Comparison of ENCODE assay signal across 25 mouse cellular contexts in genomic region chr12:59188086-59188682, GRCm38 (mm10). TPM values are rescaled to one million over a fixed set of nuclear protein-coding genes. Genes with fewer than 3 reads are reported as not detected.
A peak's percentile ranks its signal among the peaks of the same experiment; 100 is the strongest.
DNase-seq lines count a peak whose midpoint lies in the region; ATAC-seq lines count a peak whose summit lies in the region.
"Had no signal": no experiment of that assay in that cellular context is flagged by ENCODE, and none has a peak within 500 bp of the region (broad histone marks: within the 10 kb centered on the region; RNA-seq: fewer than 3 reads in every experiment).

No protein-coding gene starts in this region.

- peak; percentile 3 for DNase-seq in forebrain, embryonic 14.5 days (ENCODE audit: low spot score)
- no peak for DNase-seq in forebrain, embryonic 10.5 days (ENCODE audit: extremely low spot score, low spot score)
- peak; percentile 13 to 44 for DNase-seq in layer of hippocampus, adult 18-20 months (ENCODE audit: low spot score in 2 of 2)
- no peak for DNase-seq in layer of hippocampus, adult 9-10 months (ENCODE audit: low spot score)
- no peak for DNase-seq in adrenal gland, adult (ENCODE audit: inconsistent age in 2 of 2, low spot score in 1 of 2)
- DNase-seq in yolk sac, embryonic 10.5 days (ENCODE audit: low spot score) = no peak
- DNase-seq: adrenal gland, postnatal 14 days; gastrocnemius, adult 2 months; heart, postnatal 10 days; kidney, postnatal 25 days; liver; lung, postnatal 4 days; thymus, adult 2 months had no signal

- 84% methylated on average over 12 of the region's 12 CpGs for whole genome bisulfite sequencing in forebrain, embryonic 14.5 days
- WGBS in forebrain, embryonic 10.5 days = 90% methylated on average over 12 of the region's 12 CpGs

- H3K4me2 ChIP-seq in forebrain, embryonic 14.5 days (ENCODE audit: low read length) = no peak overlapping the region
- H3K4me2 ChIP-seq: heart, embryonic 11.5 days; liver, embryonic 15.5 days; lung, embryonic 15.5 days; neural tube, embryonic 13.5 days had no signal

- no peak for ATAC-seq in forebrain, embryonic 14.5 days
- peak; percentile 72 for ATAC-seq in CD4-positive, CD25-positive, alpha-beta regulatory T cell, adult 4 months
- ATAC-seq in inflammation-experienced regulatory T-cells, adult 6 months = peak; percentile 70
- ATAC-seq: hindbrain, postnatal 0 days; intestine, postnatal 0 days; midbrain, embryonic 16.5 days had no signal

- H3K9me3 ChIP-seq in forebrain, embryonic 14.5 days (replicated peaks; ENCODE audit: control insufficient read depth, low read length) = no peaks in the 10 kb centered on the region
- no peaks in the 10 kb centered on the region for H3K9me3 ChIP-seq in forebrain, embryonic 10.5 days
- H3K9me3 ChIP-seq: hindbrain, embryonic 10.5 days; limb, embryonic 10.5 days; liver, embryonic 15.5 days; lung, embryonic 15.5 days; neural tube, embryonic 13.5 days had no signal

- no peaks in the 10 kb centered on the region for H3K4me1 ChIP-seq in forebrain, embryonic 14.5 days (ENCODE audit: control insufficient read depth, insufficient read depth, low read length)
- H3K4me1 ChIP-seq in forebrain, embryonic 10.5 days = no peaks in the 10 kb centered on the region
- H3K4me1 ChIP-seq: hindbrain, embryonic 10.5 days; limb, embryonic 10.5 days; liver, embryonic 15.5 days; lung, embryonic 15.5 days; neural tube, embryonic 13.5 days had no signal

- H3K27me3 ChIP-seq in forebrain, embryonic 14.5 days (replicated peaks; ENCODE audit: control insufficient read depth, insufficient read depth, low read length) = no peaks in the 10 kb centered on the region
- no peaks in the 10 kb centered on the region for H3K27me3 ChIP-seq in forebrain, embryonic 10.5 days (ENCODE audit: poor library complexity, severe bottlenecking)
- H3K27me3 ChIP-seq: liver, embryonic 15.5 days; lung, embryonic 15.5 days; neural tube, embryonic 13.5 days had no signal

- no peak overlapping the region for H3K27ac ChIP-seq in forebrain, embryonic 14.5 days (ENCODE audit: low read depth, low read length)
- H3K27ac ChIP-seq in forebrain, embryonic 10.5 days = no peak overlapping the region
- H3K27ac ChIP-seq: gastrocnemius, adult 2 months; hindbrain, embryonic 10.5 days; hindbrain, postnatal 0 days; limb, embryonic 10.5 days; liver, embryonic 15.5 days; lung, embryonic 15.5 days; neural tube, embryonic 13.5 days had no signal

- H3K36me3 ChIP-seq in forebrain, embryonic 14.5 days (ENCODE audit: control insufficient read depth, insufficient read depth, low read length) = peaks cover 54% of the 10 kb centered on the region
- H3K36me3 ChIP-seq in forebrain, embryonic 10.5 days (replicated peaks) = peaks cover 82% of the 10 kb centered on the region

- no peak overlapping the region for H3K9ac ChIP-seq in forebrain, embryonic 14.5 days (ENCODE audit: low read length)
- H3K9ac ChIP-seq: liver, embryonic 15.5 days; lung, embryonic 15.5 days; neural tube, embryonic 13.5 days had no signal

- no peak overlapping the region for H3K4me3 ChIP-seq in forebrain, embryonic 14.5 days (ENCODE audit: low read depth, low read length)
- no peak overlapping the region for H3K4me3 ChIP-seq in forebrain, embryonic 10.5 days
- H3K4me3 ChIP-seq: gastrocnemius, adult 2 months; hindbrain, embryonic 10.5 days; limb, embryonic 10.5 days; liver, embryonic 15.5 days; lung, embryonic 15.5 days; myocyte; neural tube, embryonic 13.5 days had no signal

RNA-seq across cellular contexts. Expression of gene Fbxo33, which starts 31.3 kb away (rescaled TPM):
- polyA plus RNA-seq in forebrain, embryonic 14.5 days (2014; fragmentation: Nextera tagmentation; extraction: Ambion mirVana) = 6.4 and 7.1 TPM in 2 replicates
- 5.0 and 6.1 TPM in 2 replicates for polyA plus RNA-seq in forebrain, embryonic 10.5 days (2016; fragmentation: Nextera tagmentation; extraction: Ambion mirVana)
- total RNA-seq in layer of hippocampus, adult 18-20 months (2021) = 10 to 100 TPM; 60.3 to 64.4 TPM
- polyA plus RNA-seq in CD4-positive, CD25-positive, alpha-beta regulatory T cell, adult 4 months (2017; shearing (Covaris generic)) = 10 to 100 TPM; 13.9 to 19.5 TPM
- 10 to 100 TPM; 11.4 to 20.7 (median 17.2) TPM for polyA plus RNA-seq in inflammation-experienced regulatory T-cells, adult 6 months (2017; shearing (Covaris generic))

Comparison
In these comparisons a context has a peak if more than half of its experiments do, and no peak if none do; other contexts are left out.
1. DNase-seq: peak in forebrain, embryonic 14.5 days (single experiment) and layer of hippocampus, adult 18-20 months (2 of 2); none in forebrain, embryonic 10.5 days (single experiment), layer of hippocampus, adult 9-10 months (single experiment), adrenal gland, adult (0 of 2) and yolk sac, embryonic 10.5 days (single experiment).